Mouse (Mus musculus) C2C12 (cell line): ENCODE data around the gene Gfra1. TPM values are rescaled to one million over a fixed set of nuclear protein-coding genes. Genes with fewer than 3 reads are reported as not detected.

Experiments
- H3K27me3 ChIP-seq: one replicate; pipeline ENCODE4 v1.6.1; 2011; ENCODE audit not compliant: control insufficient read depth, insufficient read depth, insufficient read length
- H3K36me3 ChIP-seq: one replicate; pipeline ENCODE4 v1.6.1; 2011; ENCODE audit not compliant: control insufficient read depth, insufficient read depth
- H3K4me3 ChIP-seq: one replicate; pipeline ENCODE4 v1.5.1; 2011; ENCODE audit warnings: mild to moderate bottlenecking, control low read depth; ENCODE audit not compliant: poor library complexity, insufficient read depth, severe bottlenecking
- H3K79me2 ChIP-seq: one replicate; pipeline ENCODE4 v1.6.1; 2011; ENCODE audit not compliant: control insufficient read depth, insufficient read depth
- H3K79me3 ChIP-seq: one replicate; pipeline ENCODE4 v1.6.1; 2011; ENCODE audit warnings: low read depth, control low read depth
- H3ac ChIP-seq: one replicate; pipeline ENCODE3; 2011; ENCODE audit warnings: low read depth; ENCODE audit not compliant: control insufficient read depth, insufficient read length
- CEBPB ChIP-seq: IDR thresholded peaks from one replicate; pipeline ENCODE4 v1.6.1; 2011; ENCODE audit warnings: low read depth, mild to moderate bottlenecking, control low read depth, moderate library complexity
- CTCF ChIP-seq: IDR thresholded peaks from one replicate; pipeline ENCODE4 v1.5.1; 2011; ENCODE audit not compliant: control insufficient read depth, insufficient read depth, insufficient read length
- FOSL1 ChIP-seq: IDR thresholded peaks from one replicate; pipeline ENCODE4 v1.8.0; 2011; ENCODE audit warnings: mild to moderate bottlenecking, low read length; ENCODE audit not compliant: poor library complexity, insufficient read depth, severe bottlenecking
- MAX ChIP-seq: IDR thresholded peaks from one replicate; pipeline ENCODE4 v1.6.1; 2011; ENCODE audit warnings: mild to moderate bottlenecking, control low read depth
- MYOD1 ChIP-seq: IDR thresholded peaks from one replicate; pipeline ENCODE4 v1.6.1; 2011; ENCODE audit warnings: low read depth; ENCODE audit not compliant: control insufficient read depth, insufficient read length
- MYOG ChIP-seq: IDR thresholded peaks from one replicate; pipeline ENCODE4 v1.6.1; 2011; ENCODE audit not compliant: control insufficient read depth, insufficient read length; ENCODE audit errors: extremely low read depth
- USF1 ChIP-seq: IDR thresholded peaks from one replicate; pipeline ENCODE4 v1.6.1; 2011; ENCODE audit warnings: low read depth, mild to moderate bottlenecking, control low read depth, moderate library complexity
- long read RNA-seq, 2 experiments: library from polyadenylated mRNA; unstranded; transcript quantifications; one replicate each; pipeline ENCODE4 v2.0.0; 2019 to 2020
- polyA plus RNA-seq: library from polyadenylated mRNA; unstranded; fragments of >200 nt; fragmentation: generic; extraction: Trizol; gene quantifications from one replicate; pipeline ENCODE4 v1.2.1, GENCODE M21; 2012; ENCODE audit warnings: missing spikeins

Gene Gfra1
- 16.8 TPM for polyA plus RNA-seq
- long read RNA-seq, experiment 1, full-length matches to known transcripts, result 5 of 15 reads
- long read RNA-seq, experiment 1, partial matches to known transcripts, result 2 of 15 reads
- long read RNA-seq, experiment 1, other reads (novel, unspliced or antisense), result 8 of 15 reads
- long read RNA-seq, experiment 2, full-length matches to known transcripts, result 19 of 47 reads
- long read RNA-seq, experiment 2, partial matches to known transcripts, result 10 of 47 reads
- long read RNA-seq, experiment 2, other reads (novel, unspliced or antisense), result 18 of 47 reads

DNA sequence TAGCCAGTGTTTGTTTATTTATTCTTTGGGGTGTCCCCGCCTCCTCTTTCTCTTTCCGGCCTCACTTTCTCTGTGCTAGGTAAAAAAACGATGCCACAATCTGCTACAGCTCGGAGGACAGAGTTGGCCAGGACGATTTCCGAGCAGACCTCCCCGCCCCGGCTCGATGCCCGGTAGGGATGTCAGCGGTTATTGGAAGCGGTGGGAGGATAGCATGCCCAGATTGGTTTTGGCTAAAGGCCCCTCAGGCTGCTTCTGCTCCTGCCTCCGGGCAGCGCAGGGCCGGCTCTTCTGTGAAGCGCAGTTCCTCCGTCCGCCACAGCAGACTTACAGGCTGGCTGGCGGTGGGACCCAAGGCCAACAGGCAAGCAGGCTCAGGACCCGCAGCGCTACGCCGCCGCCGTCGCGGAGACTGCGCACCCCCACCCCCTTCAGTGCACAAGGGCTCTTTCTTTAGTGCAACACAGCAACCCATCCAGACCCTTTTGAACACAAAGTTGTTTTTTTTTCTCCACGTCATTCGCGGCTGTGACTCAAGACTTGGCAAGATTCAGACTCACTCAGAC lies at the start of gene Gfra1:
Gene Gfra1 (minus strand): TSS at position 414 of the 566 bp plus-strand sequence.
- Histone ChIP-seq H3K79me2 (no peaks in the 10 kb centered on the region), H3K4me3 (peak within 1 kb of the TSS; percentile 22), H3K36me3 (no peaks in the 10 kb centered on the region), H3K79me3 (no peaks in the 10 kb centered on the region), H3ac (peak within 1 kb of the TSS; percentile 80), H3K27me3 (no peaks in the 10 kb centered on the region)
- TF ChIP-seq CEBPB (no peak), MYOG (no peak), CTCF (no peak), MYOD1 (no peak), MAX (no peak), USF1 (no peak), FOSL1 (no peak)

DNA sequence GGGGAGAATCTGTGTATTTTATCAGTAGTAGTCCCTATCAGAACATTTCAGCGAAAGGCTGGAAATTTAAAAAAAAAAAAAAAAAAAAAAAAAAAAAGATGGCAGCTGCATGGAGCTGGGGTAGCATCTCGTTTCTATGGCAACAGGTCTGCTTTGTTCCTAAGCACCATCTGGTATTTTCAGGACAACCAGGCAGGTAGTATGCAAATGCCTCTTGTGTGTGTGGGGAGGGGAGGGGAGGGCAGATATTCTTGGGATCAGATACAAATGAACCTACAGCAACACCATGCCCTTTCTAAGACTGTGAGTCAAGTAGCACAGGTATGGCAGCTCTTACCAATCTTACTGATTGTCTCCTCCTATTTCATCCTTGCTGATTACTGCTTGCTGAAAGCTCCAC lies 44.3 kb upstream of the Gfra1 start:
- Histone ChIP-seq H3K27me3 (no peaks in the 10 kb centered on the region), H3K79me3 (no peaks in the 10 kb centered on the region), H3ac (no peak overlapping the region), H3K79me2 (no peaks in the 10 kb centered on the region), H3K4me3 (no peak overlapping the region), H3K36me3 (no peaks in the 10 kb centered on the region)
- no peak for TF ChIP-seq CTCF
- TF ChIP-seq FOSL1, result no peak
- TF ChIP-seq MYOD1, result no peak
- no peak for TF ChIP-seq CEBPB
- TF ChIP-seq MAX, result no peak
- no peak for TF ChIP-seq USF1
- TF ChIP-seq MYOG, result no peak

DNA sequence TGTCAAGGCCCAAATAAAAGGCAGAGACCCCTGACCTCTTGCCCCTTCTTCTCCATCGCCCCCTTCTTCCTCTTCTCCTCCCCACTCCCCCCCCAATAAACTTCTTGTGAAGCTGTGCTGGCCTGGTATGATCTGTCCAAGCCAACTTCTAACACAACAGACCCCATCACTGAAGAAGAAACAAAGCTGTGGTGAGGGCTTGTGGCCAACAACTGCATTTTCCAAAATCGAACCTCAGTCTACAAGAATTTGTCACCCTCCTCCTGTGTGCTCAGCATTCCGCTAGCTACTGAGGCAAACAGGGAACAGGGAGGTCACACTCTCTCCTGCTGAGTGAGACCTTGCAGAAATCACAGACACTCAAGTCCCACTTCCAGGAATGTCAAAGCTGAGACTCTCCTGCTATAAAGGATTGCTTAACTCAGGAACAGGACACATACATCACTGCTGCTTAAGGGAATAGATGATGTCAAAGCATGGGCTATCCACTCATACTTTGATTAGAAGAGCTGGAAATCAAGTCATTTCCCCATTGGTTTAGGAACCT lies 43.8 kb upstream of the Gfra1 start:
- Histone ChIP-seq H3K79me3 (no peaks in the 10 kb centered on the region), H3K79me2 (no peaks in the 10 kb centered on the region), H3K36me3 (no peaks in the 10 kb centered on the region), H3K4me3 (no peak overlapping the region), H3ac (no peak overlapping the region), H3K27me3 (no peaks in the 10 kb centered on the region)
- TF ChIP-seq MYOG, result no peak
- TF ChIP-seq MAX, result no peak
- TF ChIP-seq USF1, result no peak
- TF ChIP-seq MYOD1, result no peak

DNA sequence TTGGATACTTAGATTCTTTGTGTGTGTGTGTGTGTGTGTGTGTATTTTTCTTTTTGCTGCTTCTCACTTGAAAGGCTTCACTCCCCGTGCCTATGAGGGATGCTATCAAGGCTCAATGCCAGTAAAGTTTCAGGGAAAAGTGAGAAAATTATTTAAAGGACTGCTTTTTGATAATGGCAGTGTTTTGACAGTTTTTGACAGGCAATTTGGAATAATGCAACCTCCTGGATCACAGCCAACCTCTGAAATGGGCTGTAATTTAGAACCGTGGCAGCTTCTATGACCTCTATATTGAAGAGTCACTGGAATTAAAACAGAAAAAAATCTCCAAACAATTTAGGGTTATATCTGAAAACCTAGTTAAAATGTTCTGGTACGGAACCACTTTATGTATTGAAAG lies 41.4 kb upstream of the Gfra1 start:
- Histone ChIP-seq H3K27me3 (no peaks in the 10 kb centered on the region), H3K4me3 (no peak overlapping the region), H3K79me2 (no peaks in the 10 kb centered on the region), H3K36me3 (no peaks in the 10 kb centered on the region), H3ac (no peak overlapping the region), H3K79me3 (no peaks in the 10 kb centered on the region)
- TF ChIP-seq MYOD1, result no peak
- no peak for TF ChIP-seq MYOG
- TF ChIP-seq MAX, result no peak
- TF ChIP-seq CEBPB, result no peak
- no peak for TF ChIP-seq USF1
- no peak for TF ChIP-seq CTCF
- no peak for TF ChIP-seq FOSL1

DNA sequence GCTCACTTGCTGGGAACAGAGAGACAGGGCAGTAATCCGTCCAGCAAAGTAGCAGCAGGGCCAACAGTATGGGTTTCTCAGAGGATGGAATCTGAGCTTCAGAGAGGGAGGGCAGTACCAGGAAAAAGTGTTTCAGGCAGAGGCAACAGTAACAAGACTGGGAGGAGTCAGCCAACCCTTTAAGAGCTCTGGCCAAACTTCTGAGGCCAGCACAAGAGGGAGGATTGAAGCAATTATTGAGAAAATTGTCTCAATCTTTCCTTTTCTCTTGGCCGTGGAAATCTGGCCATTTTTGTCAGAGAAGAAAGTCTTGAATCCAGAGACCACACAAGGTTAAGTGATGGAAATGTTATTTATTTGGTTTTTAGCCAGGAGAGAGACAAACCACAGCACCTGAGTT lies 31.0 kb upstream of the Gfra1 start:
- H3K79me2 ChIP-seq, result no peaks in the 10 kb centered on the region
- no peaks in the 10 kb centered on the region for H3K79me3 ChIP-seq
- TF ChIP-seq CEBPB (no peak), FOSL1 (no peak), MYOG (no peak), CTCF (no peak), MAX (no peak), MYOD1 (no peak), USF1 (no peak)
- H3K36me3 ChIP-seq, result no peaks in the 10 kb centered on the region
- no peak overlapping the region for H3K4me3 ChIP-seq
- no peaks in the 10 kb centered on the region for H3K27me3 ChIP-seq
- H3ac ChIP-seq, result no peak overlapping the region
